Mouse (Mus musculus) left cerebral cortex, postnatal 4 days (tissue): ENCODE measurements at regions not wholly inside any gene's neighbourhood (a gene's known extent, or its start where the extent isn't known, plus 50 kb on each side); places are given as distances from the start of the nearest gene placed in this dataset.

Experiments used
- DNase-seq: peaks from one replicate; pipeline ENCODE4 v3.0.0-alpha.2; 2022
- intact Hi-C: fragments of 180-260 bp; cut with DNase I; formaldehyde crosslinking; loops from one replicate; pipeline ENCODE4 v1.15.1; 2025

- intact Hi-C loops, result no loop called here
- DNase-seq, result no peak
Observed at GRCm38 (mm10) chr14:17347286-17347685, 312.8 kb upstream of the Thrb start.

GRCm38 (mm10) chr14:17352324-17353037 is 307.6 kb upstream of the Thrb start:
- intact Hi-C loops, result no loop called here
- DNase-seq, result no peak

GRCm38 (mm10) chr14:17361910-17362309 is 298.2 kb upstream of the Thrb start:
- DNase-seq, result no peak
- intact Hi-C loops, result no loop called here

- intact Hi-C loops, result loop anchor here (5.0 to 10.0 kb wide), 4 partner anchors 259 to 968 kb away; partner anchors contain the start of gene Thrb
- peak; percentile 45 for DNase-seq
Observed at GRCm38 (mm10) chr14:17402751-17403479, 257.1 kb upstream of the Thrb start.

- intact Hi-C loops, result loop anchor here (5.0 to 10.0 kb wide), 3 partner anchors 559 to 971 kb away; no protein-coding TSS in a partner anchor
- peak; percentile 54 for DNase-seq
Observed at GRCm38 (mm10) chr14:17405551-17406336, 254.3 kb upstream of the Thrb start.

GRCm38 (mm10) chr14:17406879-17407278 is 253.2 kb upstream of the Thrb start:
- intact Hi-C loops, result loop anchor here (5.0 to 10.0 kb wide), 3 partner anchors 558 to 972 kb away; no protein-coding TSS in a partner anchor
- no peak for DNase-seq

GRCm38 (mm10) chr14:17408343-17408742 is 251.7 kb upstream of the Thrb start:
- DNase-seq, result no peak
- intact Hi-C loops, result loop anchor here (5.0 to 10.0 kb wide), 3 partner anchors 556 to 974 kb away; no protein-coding TSS in a partner anchor

- intact Hi-C loops, result loop anchor here (5.0 to 10.0 kb wide), 3 partner anchors 556 to 974 kb away; no protein-coding TSS in a partner anchor
- DNase-seq, result no peak
Observed at GRCm38 (mm10) chr14:17408813-17409212, 251.2 kb upstream of the Thrb start.

- intact Hi-C loops, result loop anchor here (5.0 to 10.0 kb wide), 3 partner anchors 555 to 975 kb away; no protein-coding TSS in a partner anchor
- DNase-seq, result no peak
Observed at GRCm38 (mm10) chr14:17409497-17409896, 250.6 kb upstream of the Thrb start.

GRCm38 (mm10) chr14:17410752-17411151 is 249.3 kb upstream of the Thrb start:
- intact Hi-C loops, result no loop called here
- DNase-seq, result no peak

GRCm38 (mm10) chr14:17411299-17411698 is 248.8 kb upstream of the Thrb start:
- no peak for DNase-seq
- intact Hi-C loops, result no loop called here

GRCm38 (mm10) chr14:17414246-17414888 is 245.7 kb upstream of the Thrb start:
- intact Hi-C loops, result no loop called here
- DNase-seq, result no peak

- intact Hi-C loops, result no loop called here
- no peak for DNase-seq
Observed at GRCm38 (mm10) chr14:17427751-17428150, 232.3 kb upstream of the Thrb start.

GRCm38 (mm10) chr14:17429157-17429556 is 230.9 kb upstream of the Thrb start:
- DNase-seq, result no peak

GRCm38 (mm10) chr14:17433346-17433745 is 226.7 kb upstream of the Thrb start:
- intact Hi-C loops, result no loop called here
- no peak for DNase-seq

More at GRCm38 (mm10) chr14:17429157-17429556, 230.9 kb upstream of the Thrb start:
- intact Hi-C loops, result no loop called here

- intact Hi-C loops, result no loop called here
- DNase-seq, result no peak
Observed at GRCm38 (mm10) chr14:17457946-17458345, 202.1 kb upstream of the Thrb start.

GRCm38 (mm10) chr14:17478963-17479362 is 181.1 kb upstream of the Thrb start:
- no peak for DNase-seq
- intact Hi-C loops, result no loop called here

GRCm38 (mm10) chr14:17484866-17485265 is 175.2 kb upstream of the Thrb start:
- intact Hi-C loops, result no loop called here
- no peak for DNase-seq

- intact Hi-C loops, result no loop called here
- DNase-seq, result no peak
Observed at GRCm38 (mm10) chr14:17513756-17514155, 146.3 kb upstream of the Thrb start.

GRCm38 (mm10) chr14:17522696-17523095 is 137.4 kb upstream of the Thrb start:
- DNase-seq, result no peak
- intact Hi-C loops, result no loop called here
